Mouse (Mus musculus): Measurements from ENCODE around the gene Slco2a1.

The Slco2a1 gene

DNA sequence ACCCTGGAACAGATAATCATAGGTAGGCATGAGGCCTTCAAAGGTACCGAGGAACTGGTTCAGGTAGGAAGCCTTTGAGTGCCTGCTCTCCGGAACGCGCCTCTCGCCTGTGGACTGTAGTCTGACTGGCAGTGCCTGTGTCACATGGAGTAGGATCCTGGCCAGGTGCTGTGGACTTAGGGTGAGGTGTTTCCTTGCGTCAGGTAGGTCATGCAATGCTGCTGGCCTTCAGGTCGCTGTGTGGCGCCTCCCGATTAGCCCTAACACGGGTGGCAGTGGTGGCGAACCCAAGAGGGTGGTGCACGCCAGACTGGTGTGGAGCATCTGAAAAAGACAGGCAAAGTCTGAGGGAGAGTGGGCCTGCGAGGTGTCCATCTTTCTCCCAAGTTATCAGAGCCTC lies 126.4 kb downstream of the Slco2a1 start:
- in situ Hi-C loops (cut with MseI, MboI) = loop anchor here in 1 of 2 experiments (10.0 kb wide), 1 partner anchor 190 kb away; the partner anchor contains the start of genes 1300017J02Rik and Topbp1

DNA sequence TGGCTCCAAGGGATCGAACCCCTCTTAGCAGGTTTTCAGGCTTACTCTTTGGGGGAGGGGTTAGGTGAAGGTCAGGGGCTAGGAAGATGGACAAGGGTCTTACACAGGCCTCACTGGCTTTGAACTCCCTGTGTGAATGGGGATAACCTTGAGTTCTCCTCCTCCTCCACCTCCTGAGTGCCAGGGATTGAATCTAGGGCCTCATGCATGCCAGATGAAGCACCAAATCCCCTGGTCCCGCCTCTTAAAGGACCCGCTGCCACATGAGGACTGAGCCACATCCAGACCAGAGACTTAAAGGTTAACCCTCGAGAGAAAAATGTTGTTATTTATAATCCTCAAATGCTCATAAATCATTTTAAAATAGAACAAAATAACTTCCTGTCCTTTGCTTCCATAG lies 128.4 kb downstream of the Slco2a1 start:
- in situ Hi-C loops (cut with MseI, MboI) = loop anchor here in 1 of 2 experiments (10.0 kb wide), 1 partner anchor 188 kb away; the partner anchor contains the start of genes 1300017J02Rik and Topbp1

DNA sequence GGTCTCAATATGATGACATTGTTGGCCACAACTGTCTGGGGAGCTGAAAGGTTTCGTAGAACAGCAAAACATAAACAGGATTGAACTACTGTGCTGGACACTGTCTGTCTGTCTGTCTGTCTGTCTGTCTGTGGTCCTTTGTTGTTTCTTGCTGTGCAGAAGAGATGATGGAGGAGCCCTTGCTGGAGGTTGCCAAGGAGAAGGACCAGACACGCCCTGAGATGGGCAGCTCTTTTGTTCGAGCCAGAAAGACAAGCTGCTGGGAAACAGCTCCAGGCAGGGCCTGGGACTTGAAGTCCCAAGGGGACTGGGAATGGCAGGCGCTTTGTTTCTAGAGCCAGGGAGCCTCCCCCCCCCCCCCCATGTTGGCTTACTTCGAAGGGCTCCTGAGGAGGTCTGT lies 129.0 kb downstream of the Slco2a1 start:
- in situ Hi-C loops (cut with MseI, MboI) = loop anchor here in 1 of 2 experiments (10.0 kb wide), 1 partner anchor 187 kb away; the partner anchor contains the start of genes 1300017J02Rik and Topbp1

DNA sequence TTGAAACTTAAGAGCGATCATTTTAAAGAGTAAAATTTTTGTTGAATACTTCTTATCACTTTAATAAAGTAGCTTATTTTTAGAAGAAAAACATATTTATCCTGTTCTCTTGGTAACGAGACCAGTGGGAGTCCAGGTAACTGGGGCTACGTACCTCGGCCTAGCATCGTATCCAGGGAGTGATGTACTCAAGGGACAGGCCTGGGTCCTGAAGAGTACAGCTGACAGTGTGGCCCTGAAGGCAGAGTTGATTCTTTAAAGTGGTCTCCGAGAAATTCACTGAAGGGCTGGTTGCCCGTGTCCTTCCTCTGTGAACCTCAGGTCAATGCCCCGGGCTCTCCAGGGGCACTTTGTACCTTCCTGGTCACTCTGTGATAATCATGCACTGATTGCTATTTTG lies 129.4 kb downstream of the Slco2a1 start:
- in situ Hi-C loops (cut with MseI, MboI) = loop anchor here in 1 of 2 experiments (10.0 kb wide), 1 partner anchor 187 kb away; the partner anchor contains the start of genes 1300017J02Rik and Topbp1

DNA sequence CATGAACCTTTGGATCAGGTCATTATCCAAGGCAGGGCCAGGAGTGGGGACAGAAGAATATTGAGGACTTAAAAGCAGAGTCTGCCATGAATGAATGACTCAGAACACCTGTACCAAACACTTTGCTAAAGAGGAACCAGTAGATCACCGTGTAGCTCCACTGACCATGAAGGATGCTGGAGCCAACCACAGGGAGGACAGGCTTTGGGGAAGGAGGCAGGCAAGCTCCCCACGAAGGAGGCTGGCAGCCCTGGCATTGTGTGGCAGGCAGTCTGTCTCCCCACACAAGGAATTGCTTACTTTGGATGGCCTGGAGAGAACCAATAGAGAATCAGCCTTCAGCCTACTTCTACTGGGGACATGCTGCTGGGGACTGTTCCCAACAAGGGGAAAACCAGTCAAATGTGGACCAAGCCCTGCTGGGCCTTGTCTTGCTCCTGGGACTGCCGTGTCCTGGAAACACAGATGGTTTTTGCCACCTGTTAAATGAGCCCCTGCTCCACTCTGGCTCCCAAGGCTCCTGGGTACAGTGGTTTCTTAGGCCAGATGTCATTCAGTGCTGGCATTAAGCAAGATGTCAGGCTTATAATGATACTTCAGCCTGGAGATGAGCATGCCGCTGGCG lies 130.3 kb downstream of the Slco2a1 start:
- in situ Hi-C loops (cut with MseI, MboI) = loop anchor here in 1 of 2 experiments (10.0 kb wide), 1 partner anchor 186 kb away; the partner anchor contains the start of genes 1300017J02Rik and Topbp1

DNA sequence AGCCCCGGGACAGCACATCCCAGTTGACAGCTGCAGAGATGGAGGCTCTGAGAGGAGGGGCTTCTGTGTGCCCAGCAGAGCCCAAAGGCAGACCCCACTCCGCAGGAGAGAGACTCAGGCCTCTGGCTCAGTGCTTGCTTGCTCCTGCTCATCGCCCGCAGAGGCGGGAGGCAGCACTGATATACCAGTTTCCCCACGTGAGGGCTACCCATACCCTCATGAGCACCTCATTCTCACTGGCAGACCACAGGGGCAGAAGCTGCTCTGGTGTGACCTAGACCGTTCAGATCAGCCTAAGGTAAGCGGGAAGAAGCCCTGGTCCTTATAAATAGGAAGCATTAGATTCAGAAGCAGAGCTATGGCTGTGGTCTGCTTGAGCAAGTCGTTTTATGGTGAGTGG lies 131.3 kb downstream of the Slco2a1 start:
- in situ Hi-C loops (cut with MseI, MboI) = loop anchor here in 1 of 2 experiments (10.0 kb wide), 1 partner anchor 185 kb away; the partner anchor contains the start of genes 1300017J02Rik and Topbp1

DNA sequence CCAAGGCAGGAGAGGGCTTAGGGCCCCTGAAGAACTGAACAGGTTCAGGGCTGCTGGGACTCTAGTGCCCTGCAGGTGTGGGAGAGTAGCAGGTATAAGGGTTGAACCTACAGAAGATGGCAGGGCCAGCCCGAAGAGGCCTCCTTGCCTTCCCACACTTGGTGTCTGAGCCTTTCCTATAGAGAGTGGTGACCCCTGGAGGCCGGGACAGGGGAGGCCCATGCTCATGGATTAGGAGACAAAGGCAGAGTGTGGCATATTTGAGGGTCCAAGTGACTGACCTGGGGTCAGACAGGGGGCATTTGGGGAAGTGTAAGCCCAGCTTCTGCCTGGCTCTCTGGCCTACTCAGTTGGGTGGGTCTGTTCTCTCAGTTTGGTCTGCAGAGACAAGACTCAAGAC lies 131.7 kb downstream of the Slco2a1 start:
- in situ Hi-C loops (cut with MseI, MboI) = no loop called here

DNA sequence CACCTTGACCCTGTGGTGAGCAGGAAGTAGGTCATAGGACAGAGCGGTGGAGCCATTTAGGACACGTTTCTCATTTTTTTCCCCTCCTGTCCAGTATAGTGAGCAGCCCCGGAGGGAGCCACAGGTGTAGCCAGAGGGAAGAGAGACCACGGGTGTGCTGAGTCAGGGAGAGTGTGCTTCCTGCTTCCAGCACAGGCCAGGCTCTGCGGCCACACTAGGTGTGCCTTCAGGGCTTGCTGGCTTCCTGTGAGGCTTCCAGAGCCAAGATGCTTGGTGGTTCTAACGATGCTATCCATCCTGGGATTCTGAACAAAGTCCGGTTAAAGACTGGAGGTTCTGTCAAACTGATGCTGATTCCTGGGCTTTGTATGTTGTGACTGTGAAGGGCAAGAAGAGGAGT lies 133.0 kb downstream of the Slco2a1 start:
- in situ Hi-C loops (cut with MseI, MboI) = no loop called here

DNA sequence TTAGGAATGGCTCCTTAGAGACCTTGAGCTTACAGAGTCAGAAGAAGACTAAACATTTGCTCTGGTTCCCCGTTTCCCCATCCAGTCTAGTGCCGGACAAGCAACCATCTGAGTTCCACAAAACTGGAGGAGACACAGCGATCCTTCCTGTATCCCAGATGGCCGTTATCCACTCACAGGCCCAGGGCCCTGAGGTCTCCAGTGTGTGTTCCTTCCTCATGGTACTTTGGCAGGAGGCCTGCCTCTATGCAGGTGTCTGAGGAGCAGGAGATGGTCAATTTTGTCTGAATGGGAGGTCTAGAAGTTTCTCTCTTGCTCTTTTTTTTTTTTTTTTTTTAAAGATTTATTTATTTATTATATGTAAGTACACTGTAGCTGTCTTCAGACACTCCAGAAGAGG lies 136.2 kb downstream of the Slco2a1 start:
- in situ Hi-C loops (cut with MseI, MboI) = no loop called here

DNA sequence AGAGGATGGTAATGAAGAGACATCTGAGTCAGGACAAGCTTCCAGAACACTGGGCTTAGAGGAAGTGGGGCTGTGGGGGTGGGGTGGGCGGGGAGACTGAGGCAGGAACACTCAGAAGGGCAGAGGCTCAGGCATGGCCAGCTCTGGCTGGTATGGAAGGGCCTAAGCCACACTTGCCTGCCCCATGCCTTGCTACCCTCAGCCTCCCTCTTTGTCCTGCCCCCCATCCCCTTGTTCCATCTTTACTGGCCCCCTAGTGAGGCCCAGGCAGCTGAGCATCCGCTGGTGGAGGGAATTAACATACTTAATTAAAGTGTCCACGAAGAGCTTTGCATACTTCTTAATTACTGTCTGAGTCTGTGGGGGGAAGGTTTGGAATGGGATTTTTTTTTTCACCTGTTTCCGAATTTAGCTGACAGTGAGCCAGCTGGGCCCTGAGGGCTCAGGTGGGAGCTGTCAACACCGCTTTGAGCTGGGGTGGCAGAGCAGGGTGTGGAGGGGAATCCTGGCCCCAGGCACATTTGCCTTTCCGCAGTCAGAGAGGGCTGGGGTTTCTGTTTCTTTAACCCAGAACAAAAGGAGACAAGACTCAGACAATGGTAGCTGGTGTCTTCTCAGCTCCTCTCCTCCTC lies 145.1 kb downstream of the Slco2a1 start:
- in situ Hi-C loops (cut with MseI, MboI) = no loop called here

DNA sequence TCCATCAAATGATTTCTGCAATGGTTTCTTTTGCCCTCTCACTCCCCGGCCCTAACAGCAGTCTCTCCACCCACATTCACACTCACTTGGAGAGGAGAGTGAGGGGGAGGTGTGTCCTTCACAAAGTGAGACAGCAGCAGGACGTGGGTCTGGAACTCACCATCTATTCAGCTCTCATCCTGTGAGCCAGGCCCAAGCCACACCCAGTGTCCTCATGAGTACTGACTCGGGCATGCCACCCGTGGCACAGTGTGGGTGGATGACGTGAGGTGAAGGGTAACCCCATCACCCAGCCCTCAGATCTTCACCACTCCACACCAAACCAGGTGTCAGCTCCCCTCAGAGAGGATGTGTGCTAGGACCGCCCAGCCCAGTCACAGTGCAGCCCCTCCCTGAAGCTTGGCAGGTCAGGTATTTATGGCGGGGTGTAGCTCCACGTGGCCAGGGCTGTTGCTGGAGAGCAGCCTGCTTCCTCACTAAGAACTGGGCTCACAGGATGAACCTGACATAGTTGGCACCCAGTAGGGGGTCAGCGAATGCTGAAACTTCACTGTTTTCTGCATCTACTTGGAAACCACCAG lies 146.0 kb downstream of the Slco2a1 start:
- in situ Hi-C loops (cut with MseI, MboI) = no loop called here

DNA sequence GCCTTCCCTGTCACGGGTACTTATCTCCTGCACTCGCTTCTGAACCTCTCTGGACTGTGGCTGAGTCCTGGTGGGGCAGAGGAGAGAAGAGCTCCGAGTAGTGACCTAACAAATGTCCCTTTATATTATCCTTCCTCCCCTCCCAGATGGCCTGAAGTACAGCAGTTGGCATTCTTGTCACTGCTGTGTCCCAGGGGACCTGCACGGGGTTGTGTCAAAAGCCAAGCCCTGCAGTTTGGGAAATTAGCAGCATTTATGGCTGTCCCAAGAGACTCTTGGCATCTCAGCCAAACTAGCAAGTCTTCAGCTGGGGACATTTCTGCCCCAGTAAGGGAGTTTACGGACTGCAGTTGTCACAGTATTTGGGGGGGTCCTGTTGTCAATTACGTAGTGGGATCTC lies 151.0 kb downstream of the Slco2a1 start:
- in situ Hi-C loops (cut with MseI, MboI) = no loop called here

DNA sequence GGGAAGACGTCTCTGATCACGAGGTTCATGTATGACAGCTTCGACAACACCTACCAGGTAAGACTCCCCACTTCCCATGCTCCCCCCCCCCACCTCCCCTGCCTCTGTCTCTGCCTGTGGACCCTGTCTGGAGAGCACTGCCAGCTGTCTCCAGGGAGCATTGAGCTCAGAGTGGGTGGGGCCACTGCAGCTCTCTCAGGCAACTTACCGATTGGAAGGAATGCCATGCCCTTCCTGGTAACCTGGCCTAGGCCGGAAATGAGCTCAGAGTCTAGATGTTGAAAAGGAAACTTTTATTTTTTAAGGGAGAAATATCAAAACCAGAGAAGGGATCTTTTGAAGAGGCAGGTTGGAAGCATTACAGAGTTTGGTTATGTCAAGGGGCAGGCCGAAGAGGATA lies 151.9 kb downstream of the Slco2a1 start:
- in situ Hi-C loops (cut with MseI, MboI) = no loop called here

DNA sequence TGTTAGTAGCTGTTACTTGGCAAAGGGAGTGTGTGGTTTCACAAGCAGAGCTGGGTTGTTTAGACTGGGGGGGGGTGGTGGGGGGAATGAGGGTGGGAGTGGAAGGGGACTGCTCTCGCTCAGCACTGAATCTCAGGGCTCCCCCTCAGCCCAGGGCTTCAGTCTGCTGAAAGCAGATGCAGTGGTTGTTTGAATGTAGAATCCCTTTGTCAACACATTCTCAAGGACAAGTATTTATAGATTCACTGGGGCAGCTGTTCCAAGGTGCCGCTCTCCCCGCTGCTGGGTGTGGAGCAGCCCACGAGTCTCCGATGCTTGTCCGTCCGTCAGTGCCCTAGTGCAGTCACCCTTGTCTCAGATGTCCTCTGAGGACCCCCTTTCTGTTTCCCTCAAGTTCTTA lies 152.8 kb downstream of the Slco2a1 start:
- in situ Hi-C loops (cut with MseI, MboI) = no loop called here

DNA sequence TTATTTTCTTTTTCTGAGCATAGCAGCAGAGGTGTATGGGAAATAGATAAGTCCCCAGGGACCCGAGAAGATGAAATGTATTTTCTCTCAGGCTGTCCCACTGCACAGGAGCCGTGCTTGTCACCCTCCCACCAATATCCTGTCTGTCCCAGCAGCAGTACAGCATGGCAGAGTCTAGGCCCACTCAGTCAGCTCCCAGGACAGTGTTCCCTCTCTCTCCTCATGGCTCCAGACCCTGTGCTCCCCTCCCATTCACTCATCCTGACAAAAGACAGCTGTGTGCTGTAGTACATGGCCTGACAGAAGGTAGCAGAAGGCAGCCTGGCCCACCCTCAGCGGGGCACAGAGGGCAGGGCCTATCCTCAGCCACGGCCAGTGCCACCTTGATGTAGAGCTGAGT lies 155.4 kb downstream of the Slco2a1 start:
- in situ Hi-C loops (cut with MseI, MboI) = no loop called here

DNA sequence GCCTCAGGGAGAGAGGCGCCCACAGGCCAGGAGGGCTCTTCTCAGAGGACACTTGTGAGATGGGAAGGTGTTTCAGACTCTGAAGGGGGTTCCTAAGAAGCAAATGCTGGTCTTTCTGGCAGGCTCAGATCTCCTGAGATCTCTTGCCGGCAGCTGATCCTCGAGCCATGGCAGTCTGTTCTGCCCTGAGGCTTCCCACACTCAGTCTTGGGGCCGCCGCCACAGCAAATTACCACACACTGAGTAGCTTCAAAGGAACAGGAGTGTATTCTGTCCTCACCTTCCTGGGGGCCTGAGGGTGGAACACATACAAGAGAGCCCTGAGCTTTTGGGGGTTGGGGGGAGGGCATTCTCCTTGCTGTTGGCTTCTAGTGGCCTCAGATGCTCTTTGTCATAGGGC lies 156.8 kb downstream of the Slco2a1 start:
- in situ Hi-C loops (cut with MseI, MboI) = no loop called here

Data from mouse trophoblast stem cell (cell line).